Mouse (Mus musculus): ENCODE results near the gene Npff. TPM values are rescaled to one million over a fixed set of nuclear protein-coding genes. Genes with fewer than 3 reads are reported as not detected.

Npff gene
- polyA plus RNA-seq, 1 experiment from 2014 or later = 1.6 TPM

- Histone ChIP-seq H3K4me3 (replicated peaks; ENCODE audit: low read depth, low read length) (no peak overlapping the region), H3K9ac (ENCODE audit: low read depth, low read length) (no peak overlapping the region), H3K4me1 (replicated peaks; ENCODE audit: insufficient read depth, low read length) (no peaks in the 10 kb centered on the region), H3K36me3 (ENCODE audit: insufficient read depth, low read length) (peaks cover 28% of the 10 kb centered on the region), H3K27ac (no peak overlapping the region), H3K4me2 (ENCODE audit: low read length) (no peak overlapping the region), H3K9me3 (replicated peaks; ENCODE audit: low read length) (no peaks in the 10 kb centered on the region), H3K27me3 (ENCODE audit: insufficient read depth, low read length) (no peaks in the 10 kb centered on the region)
- no peak for ATAC-seq (replicated peaks; ENCODE audit: low FRiP score, low read depth)
- no peak for DNase-seq (ENCODE audit: low spot score)
- TF ChIP-seq CTCF (IDR thresholded peaks at IDR 0.05; ENCODE audit: low read depth) = no peak
- WGBS = 92% methylated on average over 1 of the region's 1 CpGs
These were observed 30.8 kb upstream of the Npff start for GRCm38 (mm10) chr15:102555581-102555980.

GRCm38 (mm10) chr15:102552599-102552998 lies 27.9 kb upstream of the Npff start:
- Histone ChIP-seq H3K4me3 (replicated peaks; ENCODE audit: low read depth, low read length) (no peak overlapping the region), H3K4me1 (replicated peaks; ENCODE audit: insufficient read depth, low read length) (no peaks in the 10 kb centered on the region), H3K4me2 (ENCODE audit: low read length) (no peak overlapping the region), H3K36me3 (ENCODE audit: insufficient read depth, low read length) (peaks cover 23% of the 10 kb centered on the region), H3K27ac (no peak overlapping the region), H3K27me3 (ENCODE audit: insufficient read depth, low read length) (no peaks in the 10 kb centered on the region), H3K9me3 (replicated peaks; ENCODE audit: low read length) (no peaks in the 10 kb centered on the region), H3K9ac (ENCODE audit: low read depth, low read length) (no peak overlapping the region)
- WGBS = 97% methylated on average over 5 of the region's 5 CpGs
- ATAC-seq (replicated peaks; ENCODE audit: low FRiP score, low read depth) (no peak), DNase-seq (ENCODE audit: low spot score) (no peak)
- TF ChIP-seq CTCF (IDR thresholded peaks at IDR 0.05; ENCODE audit: low read depth) = no peak

GRCm38 (mm10) chr15:102547478-102547877 lies 22.7 kb upstream of the Npff start:
- Histone ChIP-seq H3K9me3 (replicated peaks; ENCODE audit: low read length) (no peaks in the 10 kb centered on the region), H3K36me3 (ENCODE audit: insufficient read depth, low read length) (peaks cover 27% of the 10 kb centered on the region), H3K27ac (no peak overlapping the region), H3K9ac (ENCODE audit: low read depth, low read length) (no peak overlapping the region), H3K4me1 (replicated peaks; ENCODE audit: insufficient read depth, low read length) (no peaks in the 10 kb centered on the region), H3K27me3 (ENCODE audit: insufficient read depth, low read length) (no peaks in the 10 kb centered on the region), H3K4me2 (ENCODE audit: low read length) (no peak overlapping the region), H3K4me3 (replicated peaks; ENCODE audit: low read depth, low read length) (no peak overlapping the region)
- DNase-seq (ENCODE audit: low spot score) (no peak), ATAC-seq (replicated peaks; ENCODE audit: low FRiP score, low read depth) (no peak)
- 84% methylated on average over 3 of the region's 3 CpGs for WGBS
- TF ChIP-seq CTCF (IDR thresholded peaks at IDR 0.05; ENCODE audit: low read depth) = no peak

GRCm38 (mm10) chr15:102546677-102547427 lies 22.1 kb upstream of the Npff start:
- Histone ChIP-seq H3K4me3 (replicated peaks; ENCODE audit: low read depth, low read length) (no peak overlapping the region), H3K27ac (no peak overlapping the region), H3K4me2 (ENCODE audit: low read length) (no peak overlapping the region), H3K36me3 (ENCODE audit: insufficient read depth, low read length) (peaks cover 29% of the 10 kb centered on the region), H3K9me3 (replicated peaks; ENCODE audit: low read length) (no peaks in the 10 kb centered on the region), H3K4me1 (replicated peaks; ENCODE audit: insufficient read depth, low read length) (no peaks in the 10 kb centered on the region), H3K27me3 (ENCODE audit: insufficient read depth, low read length) (no peaks in the 10 kb centered on the region), H3K9ac (ENCODE audit: low read depth, low read length) (no peak overlapping the region)
- ATAC-seq (replicated peaks; ENCODE audit: low FRiP score, low read depth) (no peak), DNase-seq (ENCODE audit: low spot score) (no peak)
- TF ChIP-seq CTCF (IDR thresholded peaks at IDR 0.05; ENCODE audit: low read depth) = no peak
- 91% methylated on average over 3 of the region's 3 CpGs for WGBS

GRCm38 (mm10) chr15:102546246-102546645 lies 21.5 kb upstream of the Npff start:
- Histone ChIP-seq H3K36me3 (ENCODE audit: insufficient read depth, low read length) (peaks cover 29% of the 10 kb centered on the region), H3K9me3 (replicated peaks; ENCODE audit: low read length) (no peaks in the 10 kb centered on the region), H3K4me1 (replicated peaks; ENCODE audit: insufficient read depth, low read length) (no peaks in the 10 kb centered on the region), H3K27me3 (ENCODE audit: insufficient read depth, low read length) (no peaks in the 10 kb centered on the region), H3K4me2 (ENCODE audit: low read length) (no peak overlapping the region), H3K27ac (no peak overlapping the region), H3K9ac (ENCODE audit: low read depth, low read length) (no peak overlapping the region), H3K4me3 (replicated peaks; ENCODE audit: low read depth, low read length) (no peak overlapping the region)
- DNase-seq (ENCODE audit: low spot score) (no peak), ATAC-seq (replicated peaks; ENCODE audit: low FRiP score, low read depth) (no peak)
- no peak for TF ChIP-seq CTCF (IDR thresholded peaks at IDR 0.05; ENCODE audit: low read depth)
- 96% methylated on average over 3 of the region's 3 CpGs for WGBS

GRCm38 (mm10) chr15:102544801-102545200 lies 20.1 kb upstream of the Npff start:
- peaks cover 39% of the 10 kb centered on the region for H3K36me3 ChIP-seq (ENCODE audit: insufficient read depth, low read length)
- 90% methylated on average over 4 of the region's 4 CpGs for WGBS

More at GRCm38 (mm10) chr15:102544801-102545200, 20.1 kb upstream of the Npff start:
- no peak for DNase-seq (ENCODE audit: low spot score)
- H3K4me2 ChIP-seq (ENCODE audit: low read length) = no peak overlapping the region
- no peaks in the 10 kb centered on the region for H3K9me3 ChIP-seq (replicated peaks; ENCODE audit: low read length)
- no peak for TF ChIP-seq CTCF (IDR thresholded peaks at IDR 0.05; ENCODE audit: low read depth)
- no peak overlapping the region for H3K9ac ChIP-seq (ENCODE audit: low read depth, low read length)
- ATAC-seq (replicated peaks; ENCODE audit: low FRiP score, low read depth) = no peak
- no peaks in the 10 kb centered on the region for H3K4me1 ChIP-seq (replicated peaks; ENCODE audit: insufficient read depth, low read length)
- no peak overlapping the region for H3K4me3 ChIP-seq (replicated peaks; ENCODE audit: low read depth, low read length)
- no peak overlapping the region for H3K27ac ChIP-seq
- H3K27me3 ChIP-seq (ENCODE audit: insufficient read depth, low read length) = no peaks in the 10 kb centered on the region
